Mouse (Mus musculus) lung, embryonic 16.5 days (tissue): ENCODE results near the gene Arfgap2. TPM values are rescaled to one million over a fixed set of nuclear protein-coding genes. Genes with fewer than 3 reads are reported as not detected.
A peak's percentile ranks its signal among the peaks of the same experiment; 100 is the strongest.

ENCODE experiments used
- ATAC-seq: fragments of 200-750 bp; cut with Nextera tagmentation; 2 replicates; pipeline ENCODE4 v1.8.0; 2017; ENCODE audit warnings: low read depth, mild to moderate bottlenecking, moderate library complexity
- H3K27ac ChIP-seq: fragments of 300-500 bp; sonication (generic); 2 replicates; pipeline ENCODE4 v1.5.1; 2014; ENCODE audit warnings: mild to moderate bottlenecking, control low read depth, low read length
- H3K27me3 ChIP-seq: fragments of 300-500 bp; sonication (generic); 2 replicates; pipeline ENCODE4 v1.6.1; 2014; ENCODE audit warnings: low read depth, low read length, mixed read lengths; ENCODE audit not compliant: control insufficient read depth, insufficient read depth
- H3K36me3 ChIP-seq: fragments of 300-500 bp; sonication (generic); 2 replicates; pipeline ENCODE4 v1.6.1; 2014; ENCODE audit warnings: low read length; ENCODE audit not compliant: control insufficient read depth, insufficient read depth
- H3K4me1 ChIP-seq: fragments of 300-500 bp; sonication (generic); replicated peaks from 2 replicates; pipeline ENCODE4 v1.6.1; 2014; ENCODE audit warnings: low read length, mixed read lengths; ENCODE audit not compliant: control insufficient read depth, insufficient read depth
- H3K4me2 ChIP-seq: fragments of 300-500 bp; sonication (generic); 2 replicates; pipeline ENCODE4 v1.6.1; 2014; ENCODE audit warnings: low read depth, low read length, control low read depth
- H3K4me3 ChIP-seq: fragments of 300-500 bp; sonication (generic); 2 replicates; pipeline ENCODE4 v1.5.1; 2014; ENCODE audit warnings: mild to moderate bottlenecking, low read length, control low read depth
- H3K9ac ChIP-seq: fragments of 300-500 bp; sonication (generic); 2 replicates; pipeline ENCODE4 v1.6.1; 2014; ENCODE audit warnings: low read length, control low read depth
- H3K9me3 ChIP-seq: fragments of 300-500 bp; sonication (generic); 2 replicates; pipeline ENCODE4 v1.6.1; 2016; ENCODE audit warnings: low read length; ENCODE audit not compliant: control insufficient read depth
- WGBS: fragments of 180-500 bp; shearing (Covaris S2); extraction: QIAGEN DNeasy Blood & Tissue Kit; methylation state at CpG from one replicate; pipeline ENCODE4 v1.1.7; 2014; 5-methylcytosine and 5-hydroxymethylcytosine counted together
- polyA plus RNA-seq: library from polyadenylated mRNA; unstranded; fragments of >200 nt; fragmentation: Nextera tagmentation; extraction: Ambion mirVana; gene quantifications from 2 replicates; pipeline ENCODE4 v1.2.1, GENCODE M21; 2015

Arfgap2 gene
- polyA plus RNA-seq, 1 experiment from 2014 or later: 89.8 TPM

DNA sequence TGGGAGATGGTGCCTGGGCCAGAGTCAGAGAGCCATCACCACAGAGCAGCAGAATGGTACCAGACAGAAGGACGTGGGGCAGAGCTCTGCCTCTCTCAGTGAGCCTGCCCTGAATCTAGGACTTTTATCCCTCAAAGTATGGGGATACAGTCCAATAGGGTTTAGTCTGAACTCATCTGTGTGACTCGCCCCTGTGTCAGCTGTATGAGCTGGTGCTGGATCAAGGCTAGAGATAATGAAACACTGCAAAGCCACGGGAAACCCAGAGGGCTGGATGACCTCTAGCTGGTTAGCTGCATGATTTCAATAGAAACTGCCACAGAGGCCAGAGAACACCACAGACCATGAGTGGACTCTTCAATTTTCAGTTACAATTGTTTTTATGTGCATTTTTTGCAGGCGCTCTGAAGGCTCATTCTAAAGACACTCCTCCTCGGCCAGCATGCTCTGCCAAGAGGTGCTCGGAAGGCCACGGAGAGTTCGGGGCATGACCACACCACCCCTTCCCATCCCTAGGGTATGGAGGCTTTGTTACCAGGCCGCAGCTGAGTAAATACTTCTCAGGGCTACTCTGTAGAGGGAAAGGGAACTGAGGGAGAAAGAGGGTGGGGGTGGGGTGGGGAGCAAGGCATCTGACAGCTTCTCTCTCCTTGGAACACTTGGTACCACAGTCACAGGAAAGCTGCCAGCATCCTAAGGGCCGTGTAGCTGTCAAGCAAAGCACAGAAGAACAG, 48.0 kb downstream of the Arfgap2 start:
- no peaks in the 10 kb centered on the region for H3K36me3 ChIP-seq
- H3K27me3 ChIP-seq: no peaks in the 10 kb centered on the region
- no peaks in the 10 kb centered on the region for H3K9me3 ChIP-seq
- H3K9ac ChIP-seq: peak overlapping the region; percentile 39; the same call in 1 of the 2 replicates
- H3K4me2 ChIP-seq: no peak overlapping the region
- no peak overlapping the region for H3K4me3 ChIP-seq
- peak overlapping the region; percentile 86 for H3K27ac ChIP-seq
- H3K4me1 ChIP-seq: peaks cover 11% of the 10 kb centered on the region
- ATAC-seq: peak; percentile 88
- WGBS: 22% methylated on average over 10 of the region's 10 CpGs

DNA sequence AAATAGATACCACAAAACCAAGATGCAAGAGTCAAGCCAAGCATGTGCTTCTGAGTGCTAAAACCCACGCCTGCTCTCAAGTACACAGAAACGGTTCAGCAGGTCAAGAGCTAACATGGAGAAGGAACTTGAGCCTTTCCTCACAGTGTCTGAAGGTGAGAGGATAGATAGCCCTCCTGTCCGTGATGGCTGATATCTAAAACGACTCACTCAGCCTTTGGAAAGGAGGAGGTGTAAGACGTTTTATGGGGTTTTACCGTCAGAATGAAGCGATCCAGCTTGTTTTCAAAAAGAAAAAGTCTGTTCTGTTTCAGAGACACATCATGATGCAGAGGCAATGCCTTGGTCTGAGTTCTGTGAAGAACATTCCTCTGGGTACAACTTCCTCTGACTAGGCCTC, 49.4 kb downstream of the Arfgap2 start:
- peak; percentile 32; the same call in 1 of the 2 replicates for ATAC-seq
- H3K9me3 ChIP-seq: no peaks in the 10 kb centered on the region
- H3K9ac ChIP-seq: no peak overlapping the region
- no peak overlapping the region for H3K4me2 ChIP-seq
- H3K27me3 ChIP-seq: no peaks in the 10 kb centered on the region
- H3K36me3 ChIP-seq: no peaks in the 10 kb centered on the region
- peaks cover 14% of the 10 kb centered on the region for H3K4me1 ChIP-seq
- H3K4me3 ChIP-seq: no peak overlapping the region
- WGBS: 43% methylated on average over 7 of the region's 7 CpGs
- H3K27ac ChIP-seq: no peak overlapping the region

DNA sequence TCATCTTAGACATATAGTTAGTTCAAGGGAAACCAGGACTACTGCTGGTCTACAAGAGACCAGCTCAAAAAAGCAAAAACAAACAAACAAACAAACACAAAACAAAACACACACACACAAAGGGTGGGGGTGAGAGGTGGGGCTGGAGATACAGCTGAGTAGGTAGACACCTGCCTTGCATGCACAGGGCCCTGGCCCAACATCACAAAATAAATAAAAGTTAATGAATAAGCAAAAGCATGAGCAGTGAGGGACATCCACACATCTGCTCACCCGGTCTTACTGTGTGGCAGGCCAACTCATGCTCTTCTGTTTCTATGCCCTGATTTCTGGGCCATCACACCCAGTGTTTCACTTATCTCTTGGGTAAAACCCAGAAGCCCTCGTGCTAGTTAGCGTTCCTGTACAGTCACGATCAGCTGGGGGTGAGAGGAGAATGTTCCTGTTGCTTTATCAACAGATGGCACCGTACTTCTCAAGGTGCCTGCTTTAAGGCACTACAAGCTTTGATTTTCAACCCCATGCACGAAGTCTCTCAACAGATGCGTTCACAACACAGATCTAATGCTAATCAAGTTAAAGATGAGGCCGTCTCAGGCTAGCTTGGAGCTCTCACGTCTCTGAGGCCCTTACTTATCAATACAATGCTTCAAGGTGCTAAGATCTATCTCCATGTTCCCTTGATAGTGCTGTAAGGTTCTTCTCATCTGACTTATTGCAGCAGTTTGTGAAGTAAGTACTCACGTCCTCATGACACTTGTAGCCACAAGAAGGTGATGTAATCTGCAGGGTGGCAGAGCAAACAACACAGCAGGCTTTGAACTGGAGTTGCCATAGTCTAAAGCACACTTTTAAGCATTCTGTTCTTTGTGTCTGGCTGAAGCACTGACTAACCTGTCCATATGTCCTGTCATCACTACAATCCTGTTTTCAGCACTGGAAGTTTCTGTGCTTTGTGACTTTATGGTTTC, 56.1 kb downstream of the Arfgap2 start:
- no peaks in the 10 kb centered on the region for H3K36me3 ChIP-seq
- no peaks in the 10 kb centered on the region for H3K9me3 ChIP-seq
- no peak overlapping the region for H3K27ac ChIP-seq
- ATAC-seq: no peak
- no peaks in the 10 kb centered on the region for H3K27me3 ChIP-seq
- peaks cover 24% of the 10 kb centered on the region for H3K4me1 ChIP-seq
- no peak overlapping the region for H3K9ac ChIP-seq
- no peak overlapping the region for H3K4me2 ChIP-seq
- H3K4me3 ChIP-seq: no peak overlapping the region
- 67% methylated on average over 10 of the region's 10 CpGs for WGBS

DNA sequence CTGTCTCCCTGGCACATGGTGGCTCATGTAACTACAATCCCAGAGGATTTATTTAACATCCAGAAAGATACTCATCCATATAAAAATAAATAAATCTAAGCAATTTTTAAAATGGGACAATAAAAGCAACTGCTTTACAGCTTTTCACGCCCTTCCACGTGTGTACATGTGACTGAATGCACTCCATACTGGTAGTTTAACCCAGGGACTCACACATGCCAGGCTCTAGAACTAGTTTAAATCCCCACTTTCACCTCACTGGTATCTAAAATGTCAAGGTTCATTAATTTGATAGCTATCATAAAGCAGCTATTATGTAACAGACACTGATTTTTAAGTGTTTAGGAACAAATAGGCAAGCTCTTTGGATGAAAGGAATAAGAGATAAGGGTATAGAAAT, 57.1 kb downstream of the Arfgap2 start:
- no peak overlapping the region for H3K4me2 ChIP-seq
- H3K4me1 ChIP-seq: peaks cover 32% of the 10 kb centered on the region
- no peak overlapping the region for H3K4me3 ChIP-seq
- WGBS: 85% methylated on average over 2 of the region's 2 CpGs
- no peaks in the 10 kb centered on the region for H3K9me3 ChIP-seq
- no peaks in the 10 kb centered on the region for H3K27me3 ChIP-seq
- H3K36me3 ChIP-seq: no peaks in the 10 kb centered on the region
- no peak overlapping the region for H3K27ac ChIP-seq
- no peak for ATAC-seq
- no peak overlapping the region for H3K9ac ChIP-seq

DNA sequence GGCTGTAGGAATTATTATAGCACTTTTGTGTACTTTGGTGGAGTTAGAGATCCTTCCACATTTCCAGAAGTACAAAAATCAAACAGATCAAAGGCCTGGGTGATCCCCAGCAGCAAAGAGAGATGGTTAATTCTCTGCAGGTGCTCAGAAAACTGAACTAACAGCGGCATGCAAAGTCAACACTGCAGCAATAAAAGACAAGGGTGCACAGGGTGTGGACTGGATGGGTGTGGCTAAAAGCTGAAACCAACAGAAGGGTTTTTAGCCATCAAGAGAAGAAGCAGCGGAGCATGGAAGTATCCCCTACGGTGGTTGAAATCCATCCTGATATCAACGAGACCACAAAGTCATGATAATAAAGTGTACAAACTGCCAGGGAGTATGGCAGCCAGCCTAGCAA, 57.7 kb downstream of the Arfgap2 start:
- H3K4me2 ChIP-seq: no peak overlapping the region
- WGBS: 62% methylated on average over 4 of the region's 4 CpGs
- H3K4me3 ChIP-seq: no peak overlapping the region
- H3K9me3 ChIP-seq: no peaks in the 10 kb centered on the region
- H3K27ac ChIP-seq: peak overlapping the region; percentile 12; the same call in 1 of the 2 replicates
- peaks cover 37% of the 10 kb centered on the region for H3K4me1 ChIP-seq
- no peak for ATAC-seq
- H3K9ac ChIP-seq: no peak overlapping the region
- no peaks in the 10 kb centered on the region for H3K27me3 ChIP-seq
- H3K36me3 ChIP-seq: no peaks in the 10 kb centered on the region

DNA sequence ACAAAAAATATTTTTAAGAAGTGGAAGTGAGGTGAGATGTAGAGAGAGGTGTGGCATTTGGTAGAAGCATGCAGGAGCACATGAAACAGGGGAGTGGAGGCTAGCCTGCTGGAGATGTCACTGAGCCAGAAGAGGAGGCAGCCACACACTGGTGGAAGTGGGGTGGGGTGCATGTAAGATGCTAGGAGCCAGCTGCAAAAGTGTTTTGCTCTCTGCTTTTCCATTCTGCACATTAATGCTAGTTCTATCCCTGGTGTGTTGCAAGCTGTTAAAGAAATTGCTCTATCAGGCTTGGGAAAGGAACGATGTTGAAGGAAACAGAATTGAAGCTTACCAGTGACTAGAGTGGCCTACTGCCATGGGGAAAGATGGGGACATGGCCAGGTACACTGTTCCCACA, 59.6 kb downstream of the Arfgap2 start:
- peak; percentile 48 for ATAC-seq
- WGBS: 62% methylated on average over 1 of the region's 1 CpGs

DNA sequence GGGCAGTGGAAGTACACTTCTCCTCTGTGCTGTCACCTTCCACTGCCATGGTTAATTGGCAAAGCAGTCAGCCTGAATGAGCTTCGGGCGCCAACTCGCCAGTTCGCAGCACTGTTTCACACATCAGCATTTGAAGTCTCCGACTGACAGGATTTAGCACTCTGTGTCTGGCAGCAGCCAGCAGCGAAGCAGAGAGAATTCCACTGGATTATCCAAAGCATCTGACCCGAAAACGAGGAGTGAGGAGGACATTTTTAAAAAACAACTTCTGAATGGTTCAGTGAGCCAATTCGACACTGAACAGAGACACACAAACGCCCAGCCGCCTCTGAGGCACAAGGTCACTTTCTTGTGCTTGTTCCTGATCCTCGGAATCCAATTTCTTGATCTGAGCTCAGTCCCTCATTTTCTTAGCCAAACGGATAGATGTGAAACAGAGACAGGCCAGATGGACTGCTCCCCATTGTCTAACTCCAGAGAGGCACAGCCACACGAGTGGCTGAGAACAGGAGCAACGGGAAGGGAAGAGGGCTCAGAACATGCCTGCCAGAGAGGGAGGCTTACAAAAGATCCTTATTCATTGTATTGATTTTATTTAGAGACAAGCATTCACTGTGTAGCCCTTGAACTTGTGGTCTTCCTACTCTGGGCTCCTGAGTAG, 60.1 kb downstream of the Arfgap2 start:
- no peak overlapping the region for H3K4me3 ChIP-seq
- H3K27ac ChIP-seq: peak overlapping the region; percentile 80
- WGBS: 50% methylated on average over 15 of the region's 15 CpGs
- no peaks in the 10 kb centered on the region for H3K27me3 ChIP-seq
- peaks cover 37% of the 10 kb centered on the region for H3K4me1 ChIP-seq
- no peak overlapping the region for H3K9ac ChIP-seq
- ATAC-seq: peak; percentile 79
- no peak overlapping the region for H3K4me2 ChIP-seq
- H3K36me3 ChIP-seq: no peaks in the 10 kb centered on the region
- no peaks in the 10 kb centered on the region for H3K9me3 ChIP-seq

More for the DNA sequence above, 59.6 kb downstream of the Arfgap2 start:
- Histone ChIP-seq H3K27ac (peak overlapping the region; percentile 65), H3K4me1 (peaks cover 38% of the 10 kb centered on the region), H3K36me3 (no peaks in the 10 kb centered on the region), H3K4me2 (no peak overlapping the region), H3K4me3 (no peak overlapping the region), H3K27me3 (no peaks in the 10 kb centered on the region), H3K9ac (no peak overlapping the region), H3K9me3 (no peaks in the 10 kb centered on the region)
